Mouse (Mus musculus) embryonic fibroblast, embryonic 13.5 days (primary cell): ENCODE data around the gene Rho. TPM values are rescaled to one million over a fixed set of nuclear protein-coding genes. Genes with fewer than 3 reads are reported as not detected.

Source experiments
- H3K27ac ChIP-seq: 2 replicates; pipeline ENCODE4 v1.5.1; 2012; ENCODE audit warnings: low read length, control low read depth, inconsistent platforms; ENCODE audit not compliant: insufficient read depth
- H3K4me1 ChIP-seq: 2 replicates; pipeline ENCODE4 v1.6.1; 2011; ENCODE audit warnings: low read length; ENCODE audit not compliant: control insufficient read depth, insufficient read depth
- H3K4me3 ChIP-seq: 2 replicates; pipeline ENCODE4 v1.5.1; 2011; ENCODE audit warnings: mild to moderate bottlenecking, control low read depth, low read length; ENCODE audit not compliant: insufficient read depth
- CTCF ChIP-seq: IDR thresholded peaks from 2 replicates; pipeline ENCODE4 v1.5.1; 2011; ENCODE audit warnings: mild to moderate bottlenecking, control low read depth, low read length, moderate library complexity, borderline replicate concordance; ENCODE audit not compliant: insufficient read depth
- POLR2A ChIP-seq: IDR thresholded peaks from 2 replicates; pipeline ENCODE4 v1.6.1; 2011; ENCODE audit warnings: low read depth, mild to moderate bottlenecking, control low read depth, low read length, moderate library complexity
- polyA plus RNA-seq: library from polyadenylated mRNA; stranded (reverse); fragments of >200 nt; gene quantifications from 2 replicates; pipeline ENCODE4 v1.2.4, GENCODE M21; 2011; ENCODE audit warnings: low read depth; ENCODE audit not compliant: missing spikeins, insufficient read length

The Rho gene
- polyA plus RNA-seq, 1 experiment, result not detected

- peaks cover 10% of the 10 kb centered on the region for H3K4me1 ChIP-seq
- H3K4me3 ChIP-seq, result no peak within 1 kb of the TSS
- no peak for TF ChIP-seq CTCF
- TF ChIP-seq POLR2A, result no peak
- peak within 1 kb of the TSS; percentile 41; the same call in 1 of the 2 replicates for H3K27ac ChIP-seq
Measured at GRCm38 (mm10) chr6:115944638-115945037, 13.1 kb downstream of the Rho start, which contains the start of gene H1foo. H1foo (plus strand) TSS chr6:115944938.

GRCm38 (mm10) chr6:115945633-115946032 lies 14.1 kb downstream of the Rho start:
- H3K4me3 ChIP-seq, result no peak overlapping the region
- TF ChIP-seq POLR2A (no peak), CTCF (no peak)
- peaks cover 10% of the 10 kb centered on the region for H3K4me1 ChIP-seq
- no peak overlapping the region for H3K27ac ChIP-seq

- Histone ChIP-seq H3K4me3 (no peak overlapping the region), H3K27ac (no peak overlapping the region), H3K4me1 (peaks cover 10% of the 10 kb centered on the region)
- no peak for TF ChIP-seq CTCF
- no peak for TF ChIP-seq POLR2A
Measured at GRCm38 (mm10) chr6:115946389-115946788, 14.8 kb downstream of the Rho start.

GRCm38 (mm10) chr6:115954506-115955074 lies 23.0 kb downstream of the Rho start:
- no peak overlapping the region for H3K4me3 ChIP-seq
- H3K4me1 ChIP-seq, result no peaks in the 10 kb centered on the region
- no peak overlapping the region for H3K27ac ChIP-seq
- TF ChIP-seq POLR2A (no peak), CTCF (no peak)

- H3K4me1 ChIP-seq, result no peaks in the 10 kb centered on the region
- no peak for TF ChIP-seq CTCF
- TF ChIP-seq POLR2A, result no peak
- H3K27ac ChIP-seq, result no peak overlapping the region
- no peak overlapping the region for H3K4me3 ChIP-seq
Measured at GRCm38 (mm10) chr6:115955169-115955568, 23.6 kb downstream of the Rho start.

GRCm38 (mm10) chr6:115955664-115956063 lies 24.1 kb downstream of the Rho start:
- TF ChIP-seq POLR2A, result no peak
- no peak for TF ChIP-seq CTCF
- H3K4me1 ChIP-seq, result no peaks in the 10 kb centered on the region
- no peak overlapping the region for H3K27ac ChIP-seq
- H3K4me3 ChIP-seq, result no peak overlapping the region

- Histone ChIP-seq H3K27ac (no peak overlapping the region), H3K4me1 (no peaks in the 10 kb centered on the region), H3K4me3 (no peak overlapping the region)
- no peak for TF ChIP-seq POLR2A
- TF ChIP-seq CTCF, result no peak
Measured at GRCm38 (mm10) chr6:115956418-115956921, 24.9 kb downstream of the Rho start.

GRCm38 (mm10) chr6:115956922-115957601 lies 25.5 kb downstream of the Rho start:
- Histone ChIP-seq H3K4me1 (0 out of 2 replicates have a peak, but pooled peaks cover 3% of the 10 kb centered on the region), H3K27ac (no peak overlapping the region), H3K4me3 (no peak overlapping the region)
- TF ChIP-seq CTCF (no peak), POLR2A (no peak)

GRCm38 (mm10) chr6:115957681-115958080 lies 26.1 kb downstream of the Rho start:
- TF ChIP-seq POLR2A, result no peak
- TF ChIP-seq CTCF, result no peak
- Histone ChIP-seq H3K4me1 (0 out of 2 replicates have a peak, but pooled peaks cover 3% of the 10 kb centered on the region), H3K27ac (no peak overlapping the region), H3K4me3 (no peak overlapping the region)

- no peak overlapping the region for H3K4me3 ChIP-seq
- 0 out of 2 replicates have a peak, but pooled peaks cover 3% of the 10 kb centered on the region for H3K4me1 ChIP-seq
- H3K27ac ChIP-seq, result no peak overlapping the region
Measured at GRCm38 (mm10) chr6:115958445-115958844, 26.9 kb downstream of the Rho start.

More at GRCm38 (mm10) chr6:115958445-115958844, 26.9 kb downstream of the Rho start:
- no peak for TF ChIP-seq POLR2A
- TF ChIP-seq CTCF, result no peak
